Mouse (Mus musculus): Measurements from ENCODE around the gene Micu1. TPM values are rescaled to one million over a fixed set of nuclear protein-coding genes. Genes with fewer than 3 reads are reported as not detected.

Micu1 gene
- polyA plus RNA-seq, 1 experiment from 2014 or later = 42.5 TPM

- Histone ChIP-seq H3K4me3 (ENCODE audit: control insufficient read depth in 1 of 2, insufficient read depth in 1 of 2, low read depth in 1 of 2, low read length in 2 of 2) (no peak overlapping the region), H3K4me2 (ENCODE audit: low read length) (no peak overlapping the region), H3K9me3 (ENCODE audit: control insufficient read depth, low read length) (no peaks in the 10 kb centered on the region), H3K9ac (ENCODE audit: low read length) (no peak overlapping the region), H3K27me3 (ENCODE audit: control insufficient read depth, insufficient read depth, low read length) (no peaks in the 10 kb centered on the region), H3K36me3 (ENCODE audit: control insufficient read depth, insufficient read depth, low read length) (peaks cover 20% of the 10 kb centered on the region), H3K4me1 (ENCODE audit: control insufficient read depth in 2 of 2, insufficient read depth in 2 of 2, low read length in 2 of 2) (peaks cover 2 to 8% of the 10 kb centered on the region in 2 experiments; a peak in 3 of 4 replicates), H3K27ac (replicated peaks in 1 of 2; ENCODE audit: control insufficient read depth in 1 of 2, insufficient read depth in 1 of 2, low read depth in 2 of 2, low read length in 2 of 2) (no peak overlapping the region)
- 85% methylated on average over 14 of the region's 14 CpGs for WGBS
- ATAC-seq (ENCODE audit: insufficient number of reproducible peaks, insufficient read depth, low FRiP score, low read depth) = no peak
Measured at GRCm38 (mm10) chr10:59885174-59886080, 183.2 kb downstream of the Micu1 start.

- Histone ChIP-seq H3K4me2 (ENCODE audit: low read length) (no peak overlapping the region), H3K4me3 (ENCODE audit: control insufficient read depth in 1 of 2, insufficient read depth in 1 of 2, low read depth in 1 of 2, low read length in 2 of 2) (no peak overlapping the region), H3K27ac (replicated peaks in 1 of 2; ENCODE audit: control insufficient read depth in 1 of 2, insufficient read depth in 1 of 2, low read depth in 2 of 2, low read length in 2 of 2) (no peak overlapping the region), H3K4me1 (ENCODE audit: control insufficient read depth in 2 of 2, insufficient read depth in 2 of 2, low read length in 2 of 2) (peaks cover 0 to 2% of the 10 kb centered on the region in 2 experiments; a peak in 1 of 4 replicates), H3K27me3 (ENCODE audit: control insufficient read depth, insufficient read depth, low read length) (no peaks in the 10 kb centered on the region), H3K9me3 (ENCODE audit: control insufficient read depth, low read length) (no peaks in the 10 kb centered on the region), H3K9ac (ENCODE audit: low read length) (no peak overlapping the region), H3K36me3 (ENCODE audit: control insufficient read depth, insufficient read depth, low read length) (peaks cover 26% of the 10 kb centered on the region)
- no peak for ATAC-seq (ENCODE audit: insufficient number of reproducible peaks, insufficient read depth, low FRiP score, low read depth)
- 95% methylated on average over 1 of the region's 1 CpGs for WGBS
Measured at GRCm38 (mm10) chr10:59886081-59886466, 183.8 kb downstream of the Micu1 start.

DNA sequence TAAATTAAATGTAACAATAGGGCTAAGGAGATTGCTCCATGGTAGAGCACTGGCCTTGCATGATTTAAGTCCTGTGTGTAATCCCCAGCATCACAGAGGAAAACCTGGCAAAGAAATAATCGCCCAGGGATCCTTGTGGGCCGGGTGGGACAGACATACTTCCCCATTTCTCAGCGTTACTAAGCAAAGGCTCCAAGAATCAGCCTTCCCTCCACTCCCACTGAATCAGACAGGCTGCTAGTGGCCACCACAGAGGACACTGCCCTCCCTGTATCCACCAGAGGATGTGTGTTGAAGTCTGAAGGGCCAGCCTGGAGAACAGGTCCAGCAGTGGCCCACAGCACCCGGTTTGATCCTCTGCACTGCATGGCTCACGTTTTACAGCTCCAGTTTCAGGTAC lies 185.2 kb downstream of the Micu1 start:
- no peak overlapping the region for H3K4me3 ChIP-seq (ENCODE audit: control insufficient read depth in 1 of 2, insufficient read depth in 1 of 2, low read depth in 1 of 2, low read length in 2 of 2)
- H3K9me3 ChIP-seq (ENCODE audit: control insufficient read depth, low read length) = no peaks in the 10 kb centered on the region
- H3K27ac ChIP-seq (replicated peaks in 1 of 2; ENCODE audit: control insufficient read depth in 1 of 2, insufficient read depth in 1 of 2, low read depth in 2 of 2, low read length in 2 of 2) = no peak overlapping the region
- H3K27me3 ChIP-seq (ENCODE audit: control insufficient read depth, insufficient read depth, low read length) = no peaks in the 10 kb centered on the region
- H3K4me1 ChIP-seq (ENCODE audit: control insufficient read depth in 2 of 2, insufficient read depth in 2 of 2, low read length in 2 of 2) = no peaks in the 10 kb centered on the region
- H3K4me2 ChIP-seq (ENCODE audit: low read length) = no peak overlapping the region
- WGBS = 88% methylated on average over 5 of the region's 5 CpGs
- H3K36me3 ChIP-seq (ENCODE audit: control insufficient read depth, insufficient read depth, low read length) = peaks cover 40% of the 10 kb centered on the region
- ATAC-seq (ENCODE audit: insufficient number of reproducible peaks, insufficient read depth, low FRiP score, low read depth) = no peak
- no peak overlapping the region for H3K9ac ChIP-seq (ENCODE audit: low read length)

- Histone ChIP-seq H3K27ac (replicated peaks in 1 of 2; ENCODE audit: control insufficient read depth in 1 of 2, insufficient read depth in 1 of 2, low read depth in 2 of 2, low read length in 2 of 2) (no peak overlapping the region), H3K36me3 (ENCODE audit: control insufficient read depth, insufficient read depth, low read length) (peaks cover 53% of the 10 kb centered on the region)
- 89% methylated on average over 7 of the region's 7 CpGs for WGBS
Measured at GRCm38 (mm10) chr10:59889339-59889738, 187.1 kb downstream of the Micu1 start.

DNA sequence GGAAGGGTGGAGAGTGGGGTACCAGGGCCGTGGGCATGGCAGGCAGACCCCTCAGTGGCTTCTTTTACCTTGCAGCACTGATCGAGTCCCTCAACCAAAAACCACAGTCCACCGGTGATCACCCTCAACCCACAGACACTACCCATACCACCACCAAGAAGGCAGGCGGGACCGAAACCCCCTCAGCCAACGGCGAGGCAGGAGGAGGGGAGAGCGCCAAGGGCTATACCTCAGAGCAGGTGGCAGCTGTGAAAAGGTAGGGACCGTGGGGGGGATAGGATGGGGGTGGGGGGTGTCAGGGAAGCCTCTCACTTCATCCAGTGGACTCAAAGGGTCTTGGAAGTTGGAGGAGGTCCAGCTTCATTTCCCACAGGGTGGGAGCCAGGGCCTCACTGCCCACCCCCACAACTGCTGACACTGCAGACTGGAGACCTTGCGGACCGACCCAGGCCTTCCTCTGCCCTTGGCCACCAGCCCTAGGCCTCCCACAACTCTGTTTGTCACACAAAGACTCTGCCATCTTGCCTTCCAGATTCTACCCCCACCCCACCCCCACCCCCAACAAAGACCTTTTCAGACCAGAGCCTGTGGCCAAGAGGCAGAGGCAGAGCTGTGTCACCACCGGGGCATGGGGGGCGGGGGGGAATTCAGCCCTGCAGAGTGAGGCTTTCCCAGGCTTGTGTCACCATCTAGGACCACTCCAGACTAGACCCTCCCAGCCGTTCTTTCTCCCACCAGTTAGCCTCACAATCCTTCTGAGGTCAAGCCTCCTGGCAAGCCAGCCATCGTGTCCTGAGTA lies 187.9 kb downstream of the Micu1 start:
- WGBS = 82% methylated on average over 15 of the region's 15 CpGs
- H3K9me3 ChIP-seq (ENCODE audit: control insufficient read depth, low read length) = no peaks in the 10 kb centered on the region
- H3K9ac ChIP-seq (ENCODE audit: low read length) = no peak overlapping the region
- H3K27me3 ChIP-seq (ENCODE audit: control insufficient read depth, insufficient read depth, low read length) = no peaks in the 10 kb centered on the region
- peaks cover 0 to 7% of the 10 kb centered on the region in 2 experiments; a peak in 2 of 4 replicates for H3K4me1 ChIP-seq (ENCODE audit: control insufficient read depth in 2 of 2, insufficient read depth in 2 of 2, low read length in 2 of 2)
- no peak for ATAC-seq (ENCODE audit: insufficient number of reproducible peaks, insufficient read depth, low FRiP score, low read depth)
- no peak overlapping the region for H3K27ac ChIP-seq (replicated peaks in 1 of 2; ENCODE audit: control insufficient read depth in 1 of 2, insufficient read depth in 1 of 2, low read depth in 2 of 2, low read length in 2 of 2)
- peaks cover 56% of the 10 kb centered on the region for H3K36me3 ChIP-seq (ENCODE audit: control insufficient read depth, insufficient read depth, low read length)
- H3K4me3 ChIP-seq (ENCODE audit: control insufficient read depth in 1 of 2, insufficient read depth in 1 of 2, low read depth in 1 of 2, low read length in 2 of 2) = no peak overlapping the region
- no peak overlapping the region for H3K4me2 ChIP-seq (ENCODE audit: low read length)

More at GRCm38 (mm10) chr10:59889339-59889738, 187.1 kb downstream of the Micu1 start:
- no peak overlapping the region for H3K4me3 ChIP-seq (ENCODE audit: control insufficient read depth in 1 of 2, insufficient read depth in 1 of 2, low read depth in 1 of 2, low read length in 2 of 2)
- no peak for ATAC-seq (ENCODE audit: insufficient number of reproducible peaks, insufficient read depth, low FRiP score, low read depth)
- no peaks in the 10 kb centered on the region for H3K4me1 ChIP-seq (ENCODE audit: control insufficient read depth in 2 of 2, insufficient read depth in 2 of 2, low read length in 2 of 2)
- no peaks in the 10 kb centered on the region for H3K27me3 ChIP-seq (ENCODE audit: control insufficient read depth, insufficient read depth, low read length)
- H3K9ac ChIP-seq (ENCODE audit: low read length) = no peak overlapping the region
- no peaks in the 10 kb centered on the region for H3K9me3 ChIP-seq (ENCODE audit: control insufficient read depth, low read length)
- H3K4me2 ChIP-seq (ENCODE audit: low read length) = no peak overlapping the region

DNA sequence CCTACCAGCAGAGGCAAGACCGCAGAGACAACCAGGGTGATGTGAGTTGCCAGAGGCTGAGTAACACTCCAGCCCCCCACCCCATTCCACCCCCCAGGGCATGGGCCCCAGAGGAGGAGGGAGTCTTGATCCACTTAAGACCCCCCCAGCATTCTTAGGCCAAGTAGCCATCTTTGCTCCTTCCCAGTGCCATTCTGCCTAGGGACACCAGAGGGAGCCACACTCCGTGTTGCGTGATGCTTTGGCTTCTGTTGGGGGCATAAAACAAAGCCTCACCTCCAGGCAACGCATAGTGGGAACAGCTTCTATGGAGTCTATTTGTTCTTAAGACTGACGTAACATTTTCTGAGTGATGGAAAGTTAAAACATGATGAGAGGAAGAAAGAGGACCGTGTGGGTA lies 190.7 kb downstream of the Micu1 start:
- no peak overlapping the region for H3K4me3 ChIP-seq (ENCODE audit: control insufficient read depth in 1 of 2, insufficient read depth in 1 of 2, low read depth in 1 of 2, low read length in 2 of 2)
- no peak for ATAC-seq (ENCODE audit: insufficient number of reproducible peaks, insufficient read depth, low FRiP score, low read depth)
- H3K27ac ChIP-seq (replicated peaks in 1 of 2; ENCODE audit: control insufficient read depth in 1 of 2, insufficient read depth in 1 of 2, low read depth in 2 of 2, low read length in 2 of 2) = no peak overlapping the region
- H3K4me1 ChIP-seq (ENCODE audit: control insufficient read depth in 2 of 2, insufficient read depth in 2 of 2, low read length in 2 of 2) = peaks cover 0 to 9% of the 10 kb centered on the region in 2 experiments; a peak in 2 of 4 replicates
- 45% methylated on average over 6 of the region's 6 CpGs for WGBS
- H3K4me2 ChIP-seq (ENCODE audit: low read length) = no peak overlapping the region
- H3K27me3 ChIP-seq (ENCODE audit: control insufficient read depth, insufficient read depth, low read length) = no peaks in the 10 kb centered on the region
- H3K9ac ChIP-seq (ENCODE audit: low read length) = no peak overlapping the region
- H3K9me3 ChIP-seq (ENCODE audit: control insufficient read depth, low read length) = no peaks in the 10 kb centered on the region
- peaks cover 79% of the 10 kb centered on the region for H3K36me3 ChIP-seq (ENCODE audit: control insufficient read depth, insufficient read depth, low read length)

- H3K27me3 ChIP-seq (ENCODE audit: control insufficient read depth, insufficient read depth, low read length) = no peaks in the 10 kb centered on the region
- H3K27ac ChIP-seq (replicated peaks in 1 of 2; ENCODE audit: control insufficient read depth in 1 of 2, insufficient read depth in 1 of 2, low read depth in 2 of 2, low read length in 2 of 2) = no peak overlapping the region
- no peak for ATAC-seq (ENCODE audit: insufficient number of reproducible peaks, insufficient read depth, low FRiP score, low read depth)
- H3K9me3 ChIP-seq (ENCODE audit: control insufficient read depth, low read length) = no peaks in the 10 kb centered on the region
- H3K4me3 ChIP-seq (ENCODE audit: control insufficient read depth in 1 of 2, insufficient read depth in 1 of 2, low read depth in 1 of 2, low read length in 2 of 2) = no peak overlapping the region
- peaks cover 86% of the 10 kb centered on the region for H3K36me3 ChIP-seq (ENCODE audit: control insufficient read depth, insufficient read depth, low read length)
- no peak overlapping the region for H3K4me2 ChIP-seq (ENCODE audit: low read length)
- H3K4me1 ChIP-seq (ENCODE audit: control insufficient read depth in 2 of 2, insufficient read depth in 2 of 2, low read length in 2 of 2) = peaks cover 8 to 24% of the 10 kb centered on the region in 2 experiments
- WGBS = 81% methylated on average over 25 of the region's 25 CpGs
- no peak overlapping the region for H3K9ac ChIP-seq (ENCODE audit: low read length)
Measured at GRCm38 (mm10) chr10:59894251-59895160, 192.2 kb downstream of the Micu1 start.

All from heart, embryonic 14.5 days (tissue).